ENCODE assay signal across 24 mouse cellular contexts in genomic region chr7:135621649-135622048, GRCm38 (mm10).
DNase-seq lines count a peak whose midpoint lies in the region; ATAC-seq and TF ChIP-seq lines count a peak whose summit lies in the region.
"Had no signal": no experiment of that assay in that cellular context is flagged by ENCODE, and none has a peak within 500 bp of the region (broad histone marks: within the 10 kb centered on the region; RNA-seq: fewer than 3 reads in every experiment).

No protein-coding gene starts in this region.

- no peaks in the 10 kb centered on the region for H3K36me3 ChIP-seq in hindbrain, postnatal 0 days (ENCODE audit: insufficient read depth, low read length)
- H3K36me3 ChIP-seq in hindbrain, embryonic 12.5 days = no peaks in the 10 kb centered on the region
- H3K36me3 ChIP-seq in testis, adult 2 months (ENCODE audit: control insufficient read depth, insufficient read depth, low read length) = no peaks in the 10 kb centered on the region
- H3K36me3 ChIP-seq: forebrain, embryonic 10.5 days; heart, embryonic 12.5 days; heart, embryonic 15.5 days; hindbrain, embryonic 10.5 days; intestine, embryonic 15.5 days had no signal

- no peak overlapping the region for H3K4me2 ChIP-seq in hindbrain, postnatal 0 days (ENCODE audit: low read depth, low read length)
- H3K4me2 ChIP-seq in hindbrain, embryonic 12.5 days (replicated peaks) = no peak overlapping the region
- H3K4me2 ChIP-seq: forebrain, embryonic 13.5 days; heart, embryonic 12.5 days; heart, embryonic 15.5 days; intestine, embryonic 15.5 days had no signal

- intact Hi-C loops in left cerebral cortex, postnatal 14 days (cut with DNase I) = no loop called here

- H3K27me3 ChIP-seq in hindbrain, postnatal 0 days (ENCODE audit: insufficient read depth, low read length) = no peaks in the 10 kb centered on the region
- H3K27me3 ChIP-seq in hindbrain, embryonic 12.5 days = no peaks in the 10 kb centered on the region
- no peaks in the 10 kb centered on the region for H3K27me3 ChIP-seq in testis, adult 2 months (ENCODE audit: control insufficient read depth, insufficient read depth, low read length)
- H3K27me3 ChIP-seq: CH12.LX; forebrain, embryonic 13.5 days; heart, embryonic 12.5 days; heart, embryonic 15.5 days; intestine, embryonic 15.5 days; Patski had no signal

- no peak overlapping the region for H3K4me3 ChIP-seq in hindbrain, postnatal 0 days (ENCODE audit: low read length)
- H3K4me3 ChIP-seq in hindbrain, embryonic 12.5 days = no peak overlapping the region
- no peak overlapping the region for H3K4me3 ChIP-seq in testis, adult 2 months (ENCODE audit: control insufficient read depth, low read depth, low read length)
- H3K4me3 ChIP-seq: forebrain, embryonic 10.5 days; forebrain, embryonic 13.5 days; heart, embryonic 12.5 days; heart, embryonic 15.5 days; hindbrain, embryonic 10.5 days; intestine, embryonic 15.5 days had no signal

- TF ChIP-seq CTCF in hindbrain, postnatal 0 days (IDR thresholded peaks at IDR 0.05; ENCODE audit: low read depth) = no peak
- no peak for TF ChIP-seq CTCF in testis, adult 2 months (IDR thresholded peaks at IDR 0.05; ENCODE audit: control insufficient read depth, insufficient read depth, insufficient replicate concordance, low read depth, low read length)

- DNase-seq in frontal cortex, postnatal 14 days (ENCODE audit: low spot score in 2 of 2) = no peak
- DNase-seq in hindbrain, postnatal 0 days (ENCODE audit: low spot score) = no peak
- DNase-seq in testis, postnatal 10 days (ENCODE audit: low spot score) = no peak
- no peak for DNase-seq in left cerebral cortex, postnatal 14 days (ENCODE audit: low spot score in 2 of 2)
- DNase-seq: adrenal gland, postnatal 10 days; adrenal gland, postnatal 36 days; cerebellum, adult 11 months; gastrocnemius, postnatal 25 days; heart, adult 18-20 months; heart, postnatal 10 days; heart, postnatal 36 days had no signal

- H3K9me3 ChIP-seq in hindbrain, postnatal 0 days (ENCODE audit: low read length) = no peaks in the 10 kb centered on the region
- peaks cover 4% of the 10 kb centered on the region for H3K9me3 ChIP-seq in hindbrain, embryonic 12.5 days (replicated peaks)
- H3K9me3 ChIP-seq: forebrain, embryonic 13.5 days; heart, embryonic 15.5 days; intestine, embryonic 15.5 days had no signal

- H3K9ac ChIP-seq in hindbrain, postnatal 0 days (replicated peaks; ENCODE audit: low read length) = no peak overlapping the region
- H3K9ac ChIP-seq in hindbrain, embryonic 12.5 days = no peak overlapping the region
- H3K9ac ChIP-seq: forebrain, embryonic 13.5 days; heart, embryonic 12.5 days; heart, embryonic 15.5 days; intestine, embryonic 15.5 days had no signal

- 0 out of 2 replicates have a peak overlapping the region, but pooled peaks have one; percentile 26 for H3K27ac ChIP-seq in hindbrain, postnatal 0 days
- H3K27ac ChIP-seq in hindbrain, embryonic 12.5 days = no peak overlapping the region
- H3K27ac ChIP-seq in testis, adult 2 months (ENCODE audit: control insufficient read depth, insufficient read depth, low read depth, low read length) = peak overlapping the region; percentile 39; the same call in 1 of the 2 replicates
- H3K27ac ChIP-seq: forebrain, embryonic 10.5 days; forebrain, embryonic 13.5 days; heart, embryonic 15.5 days; hindbrain, embryonic 10.5 days; intestine, embryonic 15.5 days had no signal

- no peak for TF ChIP-seq POLR2A in testis, adult 2 months (IDR thresholded peaks at IDR 0.05; ENCODE audit: control insufficient read depth, low read depth, low read length)

- 47% methylated on average over 6 of the region's 6 CpGs for WGBS in hindbrain, postnatal 0 days
- WGBS in hindbrain, embryonic 12.5 days = 62% methylated on average over 6 of the region's 6 CpGs

- H3K4me1 ChIP-seq in hindbrain, postnatal 0 days (ENCODE audit: insufficient read depth, low read length) = peaks cover 21% of the 10 kb centered on the region
- peaks cover 8% of the 10 kb centered on the region; the same call in 1 of the 2 replicates for H3K4me1 ChIP-seq in hindbrain, embryonic 12.5 days
- peaks cover 2% of the 10 kb centered on the region for H3K4me1 ChIP-seq in testis, adult 2 months (ENCODE audit: control insufficient read depth, insufficient read depth, low read length)
- H3K4me1 ChIP-seq: heart, embryonic 12.5 days; heart, embryonic 15.5 days; intestine, embryonic 15.5 days had no signal

- ATAC-seq in frontal cortex, adult (ENCODE audit: low TSS enrichment) = peak; percentile 55; the same call in 1 of the 2 replicates
- ATAC-seq in hindbrain, postnatal 0 days = no peak
- ATAC-seq in hindbrain, embryonic 12.5 days (ENCODE audit: low FRiP score) = no peak
- no peak for ATAC-seq in CD4-positive, CD25-positive, alpha-beta regulatory T cell, adult 4 months
- ATAC-seq: forebrain, embryonic 13.5 days; forebrain, embryonic 16.5 days; intestine, embryonic 15.5 days; Patski had no signal
